Mouse (Mus musculus): ENCODE measurements around the gene Gsdma2. TPM values are rescaled to one million over a fixed set of nuclear protein-coding genes. Genes with fewer than 3 reads are reported as not detected.
"Not testable (repeated sequence)": the region's sequence is repeated elsewhere in the genome, so short reads cannot be mapped to it uniquely, and the experiment has no call there.

Gsdma2 gene
- polyA plus RNA-seq (2012; ENCODE audit: insufficient read depth, low replicate concordance) = not detected in 2 replicates

- H3K27me3 ChIP-seq (replicated peaks) = peaks cover 52% of the 10 kb centered on the region
- TF ChIP-seq GATA1 (IDR thresholded peaks at IDR 0.05; ENCODE audit: borderline replicate concordance, low read length) (no peak), FLI1 (IDR thresholded peaks at IDR 0.05; ENCODE audit: low read length) (no peak)
- H3K4me3 ChIP-seq (replicated peaks) = no peak within 1 kb of the TSS
- H3K36me3 ChIP-seq (replicated peaks; ENCODE audit: low read length) = no peaks in the 10 kb centered on the region
- no peaks in the 10 kb centered on the region for H3K4me1 ChIP-seq
- H3K9me3 ChIP-seq = 0 out of 2 replicates have a peak, but pooled peaks cover 4% of the 10 kb centered on the region
Observed at GRCm38 (mm10) chr11:98646459-98646858, at the start of gene Gsdma2. Gene Gsdma2 (plus strand): TSS chr11:98646759.

GRCm38 (mm10) chr11:98597363-98597762 is 49.2 kb upstream of the Gsdma2 start:
- TF ChIP-seq FLI1 (IDR thresholded peaks at IDR 0.05; ENCODE audit: low read length) = no peak
- no peak for TF ChIP-seq GATA1 (IDR thresholded peaks at IDR 0.05; ENCODE audit: borderline replicate concordance, low read length)
- no peaks in the 10 kb centered on the region for H3K9me3 ChIP-seq
- H3K4me1 ChIP-seq = peaks cover 44% of the 10 kb centered on the region
- H3K4me3 ChIP-seq (replicated peaks) = no peak overlapping the region
- H3K36me3 ChIP-seq (replicated peaks; ENCODE audit: low read length) = no peaks in the 10 kb centered on the region
- peaks cover 57% of the 10 kb centered on the region for H3K27me3 ChIP-seq (replicated peaks)

GRCm38 (mm10) chr11:98597991-98598390 is 48.6 kb upstream of the Gsdma2 start, which contains the start of gene Lrrc3c:
Gene Lrrc3c (plus strand): TSS chr11:98598291.
- Histone ChIP-seq H3K4me1 (peaks cover 44% of the 10 kb centered on the region), H3K9me3 (no peaks in the 10 kb centered on the region), H3K4me3 (replicated peaks) (peak within 1 kb of the TSS; percentile 16), H3K36me3 (replicated peaks; ENCODE audit: low read length) (no peaks in the 10 kb centered on the region), H3K27me3 (replicated peaks) (peaks cover 55% of the 10 kb centered on the region)
- TF ChIP-seq GATA1 (IDR thresholded peaks at IDR 0.05; ENCODE audit: borderline replicate concordance, low read length) (no peak), FLI1 (IDR thresholded peaks at IDR 0.05; ENCODE audit: low read length) (no peak)

- Histone ChIP-seq H3K9me3 (no peaks in the 10 kb centered on the region), H3K4me1 (peaks cover 47% of the 10 kb centered on the region), H3K4me3 (replicated peaks) (peak overlapping the region; percentile 16), H3K27me3 (replicated peaks) (peaks cover 55% of the 10 kb centered on the region), H3K36me3 (replicated peaks; ENCODE audit: low read length) (no peaks in the 10 kb centered on the region)
- TF ChIP-seq FLI1 (IDR thresholded peaks at IDR 0.05; ENCODE audit: low read length) (no peak), GATA1 (IDR thresholded peaks at IDR 0.05; ENCODE audit: borderline replicate concordance, low read length) (no peak)
Observed at GRCm38 (mm10) chr11:98598851-98599290, 47.7 kb upstream of the Gsdma2 start.

GRCm38 (mm10) chr11:98599291-98599690 is 47.3 kb upstream of the Gsdma2 start:
- Histone ChIP-seq H3K4me3 (replicated peaks) (peak overlapping the region; percentile 16), H3K9me3 (no peaks in the 10 kb centered on the region), H3K4me1 (peaks cover 47% of the 10 kb centered on the region), H3K36me3 (replicated peaks; ENCODE audit: low read length) (no peaks in the 10 kb centered on the region), H3K27me3 (replicated peaks) (peaks cover 56% of the 10 kb centered on the region)
- TF ChIP-seq GATA1 (IDR thresholded peaks at IDR 0.05; ENCODE audit: borderline replicate concordance, low read length) (no peak), FLI1 (IDR thresholded peaks at IDR 0.05; ENCODE audit: low read length) (no peak)

GRCm38 (mm10) chr11:98602090-98602690 is 44.4 kb upstream of the Gsdma2 start:
- H3K36me3 ChIP-seq (replicated peaks; ENCODE audit: low read length) = no peaks in the 10 kb centered on the region
- H3K27me3 ChIP-seq (replicated peaks) = peaks cover 57% of the 10 kb centered on the region
- no peak for TF ChIP-seq GATA1 (IDR thresholded peaks at IDR 0.05; ENCODE audit: borderline replicate concordance, low read length)
- TF ChIP-seq FLI1 (IDR thresholded peaks at IDR 0.05; ENCODE audit: low read length) = no peak
- H3K4me1 ChIP-seq = peaks cover 34% of the 10 kb centered on the region
- no peaks in the 10 kb centered on the region for H3K9me3 ChIP-seq
- H3K4me3 ChIP-seq (replicated peaks) = peak overlapping the region; percentile 84

- H3K9me3 ChIP-seq = no peaks in the 10 kb centered on the region
Observed at GRCm38 (mm10) chr11:98603953-98604352, 42.6 kb upstream of the Gsdma2 start.

GRCm38 (mm10) chr11:98604911-98605310 is 41.6 kb upstream of the Gsdma2 start:
- H3K4me3 ChIP-seq (replicated peaks); H3K36me3 ChIP-seq (replicated peaks; ENCODE audit: low read length); H3K9me3 ChIP-seq: not testable (repeated sequence)
- Histone ChIP-seq H3K27me3 (replicated peaks) (peaks cover 46% of the 10 kb centered on the region), H3K4me1 (peaks cover 23% of the 10 kb centered on the region)

More at GRCm38 (mm10) chr11:98603953-98604352, 42.6 kb upstream of the Gsdma2 start:
- H3K36me3 ChIP-seq (replicated peaks; ENCODE audit: low read length) = no peaks in the 10 kb centered on the region
- H3K27me3 ChIP-seq (replicated peaks) = peaks cover 47% of the 10 kb centered on the region
- no peak overlapping the region for H3K4me3 ChIP-seq (replicated peaks)
- H3K4me1 ChIP-seq = peaks cover 30% of the 10 kb centered on the region
- TF ChIP-seq FLI1 (IDR thresholded peaks at IDR 0.05; ENCODE audit: low read length) (no peak), GATA1 (IDR thresholded peaks at IDR 0.05; ENCODE audit: borderline replicate concordance, low read length) (no peak)

- no peaks in the 10 kb centered on the region for H3K9me3 ChIP-seq
- peaks cover 34% of the 10 kb centered on the region for H3K27me3 ChIP-seq (replicated peaks)
- no peak for TF ChIP-seq FLI1 (IDR thresholded peaks at IDR 0.05; ENCODE audit: low read length)
- TF ChIP-seq GATA1 (IDR thresholded peaks at IDR 0.05; ENCODE audit: borderline replicate concordance, low read length) = no peak
Observed at GRCm38 (mm10) chr11:98606763-98607162, 39.8 kb upstream of the Gsdma2 start.

GRCm38 (mm10) chr11:98620791-98621190 is 25.8 kb upstream of the Gsdma2 start:
- TF ChIP-seq GATA1 (IDR thresholded peaks at IDR 0.05; ENCODE audit: borderline replicate concordance, low read length) (no peak), FLI1 (IDR thresholded peaks at IDR 0.05; ENCODE audit: low read length) (no peak)
- Histone ChIP-seq H3K36me3 (replicated peaks; ENCODE audit: low read length) (no peaks in the 10 kb centered on the region), H3K4me3 (replicated peaks) (no peak overlapping the region), H3K4me1 (no peaks in the 10 kb centered on the region), H3K27me3 (replicated peaks) (peaks cover 3% of the 10 kb centered on the region), H3K9me3 (peaks cover 34% of the 10 kb centered on the region)

More at GRCm38 (mm10) chr11:98606763-98607162, 39.8 kb upstream of the Gsdma2 start:
- no peaks in the 10 kb centered on the region for H3K36me3 ChIP-seq (replicated peaks; ENCODE audit: low read length)
- H3K4me3 ChIP-seq (replicated peaks) = no peak overlapping the region
- peaks cover 13% of the 10 kb centered on the region for H3K4me1 ChIP-seq

- not testable (repeated sequence) for H3K4me1 ChIP-seq; H3K36me3 ChIP-seq (replicated peaks; ENCODE audit: low read length); H3K27me3 ChIP-seq (replicated peaks); H3K4me3 ChIP-seq (replicated peaks)
- peaks cover 40% of the 10 kb centered on the region for H3K9me3 ChIP-seq
Observed at GRCm38 (mm10) chr11:98623981-98624380, 22.6 kb upstream of the Gsdma2 start.

GRCm38 (mm10) chr11:98624381-98624780 is 22.2 kb upstream of the Gsdma2 start:
- H3K27me3 ChIP-seq (replicated peaks); H3K4me3 ChIP-seq (replicated peaks); H3K36me3 ChIP-seq (replicated peaks; ENCODE audit: low read length); H3K4me1 ChIP-seq: not testable (repeated sequence)
- peaks cover 40% of the 10 kb centered on the region for H3K9me3 ChIP-seq

Measured in megakaryocyte, embryonic 14.5 days (primary cell).